Mouse (Mus musculus) thymus, adult 2 months (tissue): Measurements from ENCODE around the gene Ctnnbl1.

Experiments
- CTCF ChIP-seq: fragments of 200-500 bp; IDR thresholded peaks from 2 replicates; pipeline ENCODE4 v1.5.1; 2012; ENCODE audit warnings: mild to moderate bottlenecking, control low read depth, low read length, moderate library complexity, borderline replicate concordance; ENCODE audit not compliant: control insufficient read depth, poor library complexity, insufficient read depth; ENCODE audit errors: extremely low read depth
- POLR2A ChIP-seq: fragments of 200-500 bp; IDR thresholded peaks from 2 replicates; pipeline ENCODE4 v1.6.1; 2012; ENCODE audit warnings: mild to moderate bottlenecking, low read length, control low read depth, moderate library complexity; ENCODE audit not compliant: control insufficient read depth, poor library complexity, insufficient read depth; ENCODE audit errors: extremely low read depth

DNA sequence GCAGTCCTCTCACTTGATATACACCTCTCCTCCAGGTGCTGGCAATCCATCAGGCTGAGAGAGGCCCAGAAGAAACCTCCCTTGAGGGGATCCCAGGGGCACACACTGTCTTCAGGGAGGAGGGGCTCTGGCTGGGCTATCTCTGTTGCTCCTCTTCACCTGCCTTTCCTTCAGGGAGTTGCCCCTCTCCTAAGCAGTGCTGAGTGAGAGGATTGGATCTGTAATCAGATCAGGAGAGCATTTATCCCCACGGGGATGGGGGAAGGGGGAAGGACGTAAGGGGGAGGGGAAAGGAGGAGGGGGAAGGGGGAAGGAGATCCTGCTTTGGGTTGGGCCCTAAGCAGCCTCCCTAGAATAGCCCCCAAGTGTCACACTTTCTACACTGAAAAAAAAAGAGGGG, 190.6 kb downstream of the Ctnnbl1 start:
- TF ChIP-seq CTCF (no peak), POLR2A (no peak)
